Mouse (Mus musculus) left cerebral cortex, adult 2 months (tissue): ENCODE results near the gene Tmem51. TPM values are rescaled to one million over a fixed set of nuclear protein-coding genes. Genes with fewer than 3 reads are reported as not detected.

ENCODE experiments used
- DNase-seq, 2 experiments: peaks; one replicate each; pipeline ENCODE4 v3.0.0; 2021 to 2022; ENCODE audit warnings: low spot score in 2 of 2, mixed read lengths in 1 of 2; ENCODE audit errors: extremely low spot score in 1 of 2
- H3K27ac ChIP-seq: fragments of 200-600 bp; 2 replicates; pipeline ENCODE4 v1.8.1; 2022
- H3K4me3 ChIP-seq: fragments of 200-600 bp; 2 replicates; pipeline ENCODE4 v1.8.1; 2022
- CTCF ChIP-seq: fragments of 200-600 bp; IDR thresholded peaks from 2 replicates; pipeline ENCODE4 v1.8.1; 2022; ENCODE audit warnings: antibody characterized with exemption, mild to moderate bottlenecking, moderate library complexity
- intact Hi-C: fragments of 180-260 bp; cut with DNase I; formaldehyde crosslinking; loops from one replicate; pipeline ENCODE4 v1.15.1; 2025
- total RNA-seq, 2 experiments: library from RNA; stranded (reverse); gene quantifications; 2 replicates each; pipeline ENCODE4 v1.2.3; 2021

The Tmem51 gene
- total RNA-seq, 2 experiments from 2014 or later: 4.9 to 5.6 TPM

- Histone ChIP-seq H3K4me3 (no peak overlapping the region), H3K27ac (peak overlapping the region; percentile 70)
- intact Hi-C loops: loop anchor here (5.0 kb wide), 1 partner anchor 74 kb away; no protein-coding TSS in a partner anchor
- peak in 1 of 2 experiments; percentile 38 for DNase-seq
- TF ChIP-seq CTCF: no peak
Observed at GRCm38 (mm10) chr4:142080901-142081630, 3.0 kb downstream of the Tmem51 start.

- Histone ChIP-seq H3K27ac (peak overlapping the region; percentile 70), H3K4me3 (no peak overlapping the region)
- DNase-seq: no peak
- intact Hi-C loops: loop anchor here (5.0 kb wide), 1 partner anchor 73 kb away; no protein-coding TSS in a partner anchor
- no peak for TF ChIP-seq CTCF
Observed at GRCm38 (mm10) chr4:142080487-142080767, 3.7 kb downstream of the Tmem51 start.

- intact Hi-C loops: loop anchor here (5.0 kb wide), 1 partner anchor 73 kb away; no protein-coding TSS in a partner anchor
- Histone ChIP-seq H3K27ac (peak overlapping the region; percentile 70), H3K4me3 (no peak overlapping the region)
- no peak for TF ChIP-seq CTCF
- DNase-seq: no peak
Observed at GRCm38 (mm10) chr4:142079629-142080486, 4.2 kb downstream of the Tmem51 start.

DNA sequence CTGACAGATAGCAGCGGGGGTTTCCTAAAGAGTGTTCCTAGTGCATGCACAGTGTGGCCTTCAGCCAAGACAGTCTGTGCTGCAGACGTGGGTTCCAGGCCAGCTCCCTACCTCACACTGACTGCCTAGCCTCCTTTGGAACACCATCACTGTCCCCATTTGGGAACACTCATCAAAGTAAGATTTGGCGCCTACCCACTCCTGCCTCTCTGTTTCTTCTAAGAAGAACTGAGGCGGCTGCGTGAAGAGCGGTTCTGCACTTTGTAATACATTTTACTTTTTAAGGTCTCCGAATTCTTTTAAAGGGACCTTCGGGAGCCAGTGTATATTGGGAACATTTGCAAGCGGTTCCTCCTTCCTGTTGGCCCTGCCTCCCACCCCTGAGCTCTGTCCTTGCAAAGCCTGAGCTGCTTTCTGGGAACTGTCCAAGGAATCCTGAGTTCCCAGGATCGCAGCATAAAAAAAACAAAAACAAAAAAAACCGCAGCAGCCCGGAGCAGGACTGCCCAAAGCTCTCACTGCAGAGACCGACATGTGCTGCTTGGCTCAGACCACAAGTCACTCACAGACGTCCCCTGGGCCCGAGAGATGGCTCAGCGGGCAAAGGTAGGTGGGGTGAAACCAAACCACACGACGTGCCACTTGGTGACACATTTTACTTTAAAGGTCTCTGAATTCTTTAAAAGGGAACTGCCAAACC lies 6.4 kb downstream of the Tmem51 start:
- intact Hi-C loops: no loop called here
- DNase-seq: no peak
- Histone ChIP-seq H3K4me3 (no peak overlapping the region), H3K27ac (peak overlapping the region; percentile 77)
- TF ChIP-seq CTCF: no peak

DNA sequence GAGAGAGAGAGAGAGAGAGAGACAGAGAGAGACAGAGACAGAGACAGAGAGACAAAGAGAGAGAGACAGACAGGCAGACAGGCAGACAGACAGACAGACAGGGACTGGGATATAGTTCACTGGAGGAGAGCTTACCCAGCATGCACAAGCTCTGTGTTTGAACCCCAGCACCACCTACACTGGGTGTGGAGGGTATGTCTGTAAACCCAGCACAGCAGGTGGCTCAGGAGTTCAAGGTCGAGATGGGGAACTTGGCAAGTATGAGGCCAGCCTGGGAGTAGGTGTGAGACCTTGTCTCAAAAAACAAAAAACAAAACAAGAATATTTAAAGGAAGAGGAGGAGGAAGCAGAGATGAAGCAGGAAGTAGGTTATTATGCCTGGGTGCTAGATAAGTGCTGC lies 7.2 kb downstream of the Tmem51 start:
- Histone ChIP-seq H3K4me3 (no peak overlapping the region), H3K27ac (no peak overlapping the region)
- intact Hi-C loops: no loop called here
- no peak for TF ChIP-seq CTCF
- DNase-seq: no peak

DNA sequence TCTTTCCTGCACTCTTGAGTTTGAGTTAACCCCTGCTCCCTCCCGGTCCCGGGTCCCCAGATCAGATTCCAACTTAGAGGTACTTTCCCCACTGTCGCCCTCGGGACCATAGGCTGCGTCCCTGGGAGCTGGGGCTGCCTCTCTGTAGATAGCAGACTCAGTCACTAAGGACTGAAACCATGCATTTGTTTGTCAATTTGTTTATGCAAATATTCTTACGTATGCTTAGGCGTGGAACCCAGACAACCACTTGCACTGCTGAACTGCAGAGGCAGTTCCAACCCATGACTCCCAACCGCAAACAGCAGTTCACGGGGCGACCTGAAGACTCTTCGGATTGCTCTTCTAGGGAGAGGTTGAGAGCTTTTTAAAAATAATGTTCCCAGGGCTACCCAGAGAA lies 8.2 kb downstream of the Tmem51 start:
- intact Hi-C loops: no loop called here
- no peak overlapping the region for H3K27ac ChIP-seq
- no peak for TF ChIP-seq CTCF

GRCm38 (mm10) chr4:142074060-142074732 lies 9.9 kb downstream of the Tmem51 start:
- Histone ChIP-seq H3K4me3 (no peak overlapping the region), H3K27ac (no peak overlapping the region)
- intact Hi-C loops: no loop called here
- no peak for DNase-seq
- no peak for TF ChIP-seq CTCF

More for the DNA sequence above, 8.2 kb downstream of the Tmem51 start:
- DNase-seq: no peak
- no peak overlapping the region for H3K4me3 ChIP-seq

DNA sequence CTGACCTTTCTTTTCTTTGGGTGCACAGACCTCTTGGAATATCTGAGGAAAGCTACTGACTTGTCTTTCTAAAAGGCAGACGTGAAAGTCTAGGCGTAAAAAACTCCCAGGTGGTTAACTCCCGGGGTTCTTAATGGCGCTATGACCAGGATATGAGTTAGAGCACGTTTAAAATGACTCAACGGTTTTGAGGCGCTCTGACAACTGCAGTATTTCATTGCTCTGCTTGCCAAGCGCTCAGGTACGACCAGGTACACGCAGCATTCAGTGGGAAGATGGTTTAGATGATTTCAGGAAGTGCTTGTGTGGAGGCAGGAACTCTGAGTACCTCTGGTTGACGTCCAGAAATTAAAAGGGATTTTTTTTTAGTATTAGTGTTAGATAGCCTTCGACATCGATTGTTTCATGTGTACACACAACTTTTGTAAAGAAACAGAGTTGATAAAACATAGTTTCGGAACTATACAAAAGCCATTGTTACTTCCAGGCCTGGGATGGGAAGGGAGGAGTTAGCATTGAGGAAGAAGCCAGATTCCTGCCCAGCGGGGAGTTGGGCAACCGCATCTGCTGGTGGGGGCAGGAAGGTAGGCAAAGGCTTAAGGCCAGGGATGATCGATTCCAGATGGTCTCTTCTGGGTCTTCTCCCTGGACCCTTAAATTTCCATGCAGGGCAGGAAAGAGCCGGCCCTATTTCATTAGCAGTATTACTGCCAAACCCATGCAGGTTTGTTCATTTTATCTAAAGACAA lies 12.7 kb downstream of the Tmem51 start:
- Histone ChIP-seq H3K27ac (peak overlapping the region; percentile 40; the same call in 1 of the 2 replicates), H3K4me3 (no peak overlapping the region)
- intact Hi-C loops: no loop called here
- no peak for DNase-seq
- no peak for TF ChIP-seq CTCF

DNA sequence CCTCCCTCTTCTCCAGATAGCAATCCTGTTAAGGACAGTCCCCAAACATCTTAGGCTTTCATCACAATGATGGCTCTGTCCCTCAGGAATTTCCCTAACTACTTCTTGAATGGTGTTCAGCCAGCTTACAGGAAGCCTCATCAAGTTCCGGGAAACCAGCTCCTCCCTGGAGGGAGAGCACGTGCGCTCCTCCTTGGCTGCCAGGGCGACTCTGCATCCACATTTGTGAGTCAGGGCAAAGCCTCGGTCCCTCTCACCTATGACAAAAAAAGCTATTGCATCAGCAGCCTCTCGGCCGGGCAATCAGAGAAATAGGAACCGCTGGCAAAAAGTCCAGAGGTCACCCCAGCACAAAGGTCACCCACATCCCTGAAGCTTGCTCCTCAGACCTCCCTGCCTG lies 13.3 kb downstream of the Tmem51 start:
- no peak for DNase-seq
- Histone ChIP-seq H3K4me3 (no peak overlapping the region), H3K27ac (peak overlapping the region; percentile 40; the same call in 1 of the 2 replicates)
- intact Hi-C loops: no loop called here
- TF ChIP-seq CTCF: no peak

DNA sequence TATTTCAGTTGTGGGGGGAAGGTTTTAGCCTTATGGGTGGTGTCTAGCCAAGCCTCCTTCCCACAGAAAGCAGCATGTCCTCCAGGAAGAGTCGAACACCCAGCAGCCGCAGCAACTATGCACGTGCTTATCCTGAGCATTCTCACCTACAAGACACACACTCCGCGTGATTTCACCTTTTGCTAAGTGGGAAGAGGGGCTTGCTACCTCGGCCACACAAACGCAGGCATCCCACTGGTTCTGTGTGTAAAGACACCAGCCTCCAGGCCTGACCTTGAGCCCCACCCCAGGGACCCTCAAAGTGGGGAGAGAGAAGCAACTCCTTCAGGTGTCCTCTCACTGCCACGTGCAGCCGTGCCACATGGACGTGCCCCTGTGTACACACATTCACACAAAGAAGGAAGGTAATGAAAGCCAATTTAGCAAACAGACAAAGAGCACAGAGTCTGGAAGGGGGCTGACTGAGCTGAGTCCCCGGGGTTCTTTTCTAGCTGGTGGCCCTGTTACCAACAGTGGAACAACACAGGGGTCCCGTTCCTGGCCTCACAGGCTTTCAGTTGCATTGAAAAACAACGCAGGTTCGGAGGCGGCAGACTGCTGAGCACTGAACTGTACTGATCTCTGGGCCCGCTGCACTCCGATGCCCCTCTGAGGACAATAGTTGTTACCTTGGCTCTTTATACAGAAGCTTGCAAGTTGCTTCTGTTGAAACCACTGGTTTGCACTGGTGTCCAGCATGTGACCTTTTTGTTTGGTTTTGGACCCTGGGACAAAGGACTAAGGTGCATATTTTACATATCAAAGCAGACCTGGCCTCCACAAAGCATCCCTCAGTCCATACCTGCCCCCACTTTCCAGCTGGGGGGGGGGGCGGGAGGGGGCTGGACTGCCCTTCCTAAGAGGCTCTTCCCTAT lies 14.9 kb downstream of the Tmem51 start:
- no peak for DNase-seq
- no peak overlapping the region for H3K4me3 ChIP-seq
- TF ChIP-seq CTCF: no peak
- H3K27ac ChIP-seq: no peak overlapping the region
- intact Hi-C loops: no loop called here
